Comparison of ENCODE assay signal across 12 mouse cellular contexts in genomic region chr17:8095653-8096052, GRCm38 (mm10). TPM values are rescaled to one million over a fixed set of nuclear protein-coding genes. Genes with fewer than 3 reads are reported as not detected.
DNase-seq lines count a peak whose midpoint lies in the region; ATAC-seq and TF ChIP-seq lines count a peak whose summit lies in the region.
"Not testable (repeated sequence)": the region's sequence is repeated elsewhere in the genome, so short reads cannot be mapped to it uniquely, and the experiment has no call there.
"Had no signal": no experiment of that assay in that cellular context is flagged by ENCODE, and none has a peak within 500 bp of the region (broad histone marks: within the 10 kb centered on the region; RNA-seq: fewer than 3 reads in every experiment).

No protein-coding gene starts in this region.

- peak; percentile 54 for DNase-seq in kidney, adult 11 months
- peak; percentile 63 for DNase-seq in kidney, adult 9 months
- DNase-seq in kidney, postnatal 0 days (ENCODE audit: low spot score), result not testable (repeated sequence)
- DNase-seq in kidney, postnatal 25 days, result peak; percentile 11 to 51
- peak; percentile 49 for DNase-seq in midbrain, embryonic 11.5 days (ENCODE audit: low spot score, missing footprints)

- H3K9me3 ChIP-seq in kidney, postnatal 0 days (replicated peaks; ENCODE audit: low read length); midbrain, embryonic 11.5 days (ENCODE audit: control insufficient read depth, low read length): not testable (repeated sequence)

- TF ChIP-seq CTCF in kidney, postnatal 0 days (IDR thresholded peaks at IDR 0.05; ENCODE audit: low read depth), result not testable (repeated sequence)

- H3K27me3 ChIP-seq in kidney, postnatal 0 days (ENCODE audit: insufficient read depth, low read length); midbrain, embryonic 11.5 days (ENCODE audit: control insufficient read depth, insufficient read depth, low read length): not testable (repeated sequence)

- peak; percentile 82 for ATAC-seq in kidney, postnatal 0 days (replicated peaks; ENCODE audit: low FRiP score, low read depth)
- ATAC-seq in midbrain, embryonic 11.5 days (ENCODE audit: low FRiP score), result not testable (repeated sequence)

- 58% methylated on average over 2 of the region's 5 CpGs for WGBS in kidney, postnatal 0 days
- WGBS in midbrain, embryonic 11.5 days, result 53% methylated on average over 2 of the region's 5 CpGs

- H3K27ac ChIP-seq in kidney, postnatal 0 days; midbrain, embryonic 11.5 days (ENCODE audit: low read depth, low read length): not testable (repeated sequence)

- not testable (repeated sequence) for H3K4me2 ChIP-seq in kidney, postnatal 0 days (ENCODE audit: low read length); midbrain, embryonic 11.5 days

- H3K4me1 ChIP-seq in kidney, postnatal 0 days (replicated peaks; ENCODE audit: insufficient read depth, low read length); midbrain, embryonic 11.5 days (ENCODE audit: control insufficient read depth, insufficient read depth, low read length): not testable (repeated sequence)

- not testable (repeated sequence) for H3K36me3 ChIP-seq in kidney, postnatal 0 days (ENCODE audit: insufficient read depth, low read length); midbrain, embryonic 11.5 days (ENCODE audit: control insufficient read depth, insufficient read depth, low read length)

- H3K9ac ChIP-seq in kidney, postnatal 0 days (ENCODE audit: low read depth, low read length); midbrain, embryonic 11.5 days (ENCODE audit: low read length): not testable (repeated sequence)

- H3K4me3 ChIP-seq in kidney, postnatal 0 days (replicated peaks; ENCODE audit: low read depth, low read length); midbrain, embryonic 11.5 days (ENCODE audit: low read depth, low read length): not testable (repeated sequence)

RNA-seq across cellular contexts. Expression of gene Gm49673, which starts 51.9 kb away (rescaled TPM):
- 0.62 and 0.89 TPM in 2 replicates for polyA plus RNA-seq in kidney, postnatal 0 days (2015; fragmentation: Nextera tagmentation; extraction: Ambion mirVana)
- not detected in 2 replicates for polyA plus RNA-seq in midbrain, embryonic 11.5 days (2014; fragmentation: Nextera tagmentation; extraction: Ambion mirVana)
- polyA plus RNA-seq: CD4-positive, CD25-positive, alpha-beta regulatory T cell, adult 4 months; embryonic facial prominence, embryonic 14.5 days; forebrain, embryonic 13.5 days; forebrain, embryonic 16.5 days; heart, adult 2 months; heart, embryonic 13.5 days; heart, embryonic 16.5 days had no signal

RNA-seq across cellular contexts. Expression of gene Rnaset2a, which starts 52.2 kb away (rescaled TPM):
- polyA plus RNA-seq in kidney, postnatal 0 days (2015; fragmentation: Nextera tagmentation; extraction: Ambion mirVana), result 92.4 and 98.7 TPM in 2 replicates
- 14.8 and 15.0 TPM in 2 replicates for polyA plus RNA-seq in midbrain, embryonic 11.5 days (2014; fragmentation: Nextera tagmentation; extraction: Ambion mirVana)
